Mouse (Mus musculus) neural tube, embryonic 14.5 days (tissue): ENCODE measurements around the gene Lgalsl. TPM values are rescaled to one million over a fixed set of nuclear protein-coding genes. Genes with fewer than 3 reads are reported as not detected.

Experiments
- ATAC-seq: fragments of 200-750 bp; cut with Nextera tagmentation; 2 replicates; pipeline ENCODE4 v1.8.0; 2017; ENCODE audit warnings: low read depth, mild to moderate bottlenecking, moderate TSS enrichment, moderate library complexity
- H3K27ac ChIP-seq: fragments of 300-500 bp; sonication (generic); 2 replicates; pipeline ENCODE4 v1.5.1; 2014; ENCODE audit warnings: low read depth, mild to moderate bottlenecking, control low read depth, low read length, moderate library complexity, mixed read lengths
- H3K27me3 ChIP-seq: fragments of 300-500 bp; sonication (generic); 2 replicates; pipeline ENCODE4 v1.6.1; 2014; ENCODE audit warnings: low read length; ENCODE audit not compliant: control insufficient read depth, insufficient read depth
- H3K36me3 ChIP-seq: fragments of 300-500 bp; sonication (generic); 2 replicates; pipeline ENCODE4 v1.6.1; 2014; ENCODE audit warnings: low read length, mixed read lengths; ENCODE audit not compliant: control insufficient read depth, insufficient read depth
- H3K4me1 ChIP-seq: fragments of 300-500 bp; sonication (generic); 2 replicates; pipeline ENCODE4 v1.6.1; 2014; ENCODE audit warnings: low read length; ENCODE audit not compliant: control insufficient read depth, insufficient read depth
- H3K4me2 ChIP-seq: fragments of 300-500 bp; sonication (generic); 2 replicates; pipeline ENCODE4 v1.6.1; 2014; ENCODE audit warnings: mild to moderate bottlenecking, low read depth, low read length, control low read depth
- H3K4me3 ChIP-seq: fragments of 300-500 bp; sonication (generic); 2 replicates; pipeline ENCODE4 v1.5.1; 2014; ENCODE audit warnings: low read depth, low read length, control low read depth, mixed read lengths
- H3K9ac ChIP-seq: fragments of 300-500 bp; sonication (generic); replicated peaks from 2 replicates; pipeline ENCODE4 v1.6.1; 2014; ENCODE audit warnings: low read depth, mild to moderate bottlenecking, control low read depth, low read length, mixed read lengths
- H3K9me3 ChIP-seq: fragments of 300-500 bp; sonication (generic); 2 replicates; pipeline ENCODE4 v1.6.1; 2016; ENCODE audit warnings: low read length; ENCODE audit not compliant: control insufficient read depth
- WGBS: fragments of 180-500 bp; shearing (Covaris S2); extraction: QIAGEN DNeasy Blood & Tissue Kit; methylation state at CpG from one replicate; pipeline ENCODE4 v1.1.7; 2014; 5-methylcytosine and 5-hydroxymethylcytosine counted together
- polyA plus RNA-seq: library from polyadenylated mRNA; unstranded; fragments of >200 nt; fragmentation: Nextera tagmentation; extraction: Ambion mirVana; gene quantifications from 2 replicates; pipeline ENCODE4 v1.2.1, GENCODE M21; 2014

The Lgalsl gene
- polyA plus RNA-seq, 1 experiment from 2014 or later, result 70.4 TPM

DNA sequence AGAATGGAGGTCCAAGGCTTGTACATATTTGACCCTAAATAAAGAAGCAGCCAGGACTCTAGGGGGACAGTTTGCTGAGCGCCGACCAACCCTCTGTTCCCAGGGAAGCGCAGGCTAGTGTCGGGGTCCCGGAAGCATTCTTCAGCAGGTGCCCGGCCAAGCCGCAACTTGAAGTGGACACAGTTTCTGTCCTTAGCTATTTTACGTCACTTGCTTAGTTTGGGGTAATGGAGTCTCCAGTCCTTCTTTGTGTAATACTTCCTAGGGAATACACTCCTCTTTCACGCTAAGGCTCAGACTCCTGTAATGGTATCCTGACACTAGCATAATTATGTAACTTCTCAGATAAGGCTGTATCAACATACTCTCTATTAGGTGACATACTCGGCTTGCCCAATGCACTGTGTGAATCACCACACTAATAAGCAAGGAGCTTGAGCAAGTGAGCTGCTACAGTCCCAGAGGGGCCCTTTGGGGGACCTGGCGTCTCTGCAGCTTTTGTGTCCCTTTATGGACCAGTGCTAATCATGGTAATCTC, 813 bp upstream of the Lgalsl start:
- Histone ChIP-seq H3K4me1 (peaks cover 17% of the 10 kb centered on the region), H3K9ac (peak overlapping the region; percentile 94), H3K27ac (peak overlapping the region; percentile 91), H3K4me2 (peak overlapping the region; percentile 61), H3K9me3 (no peaks in the 10 kb centered on the region), H3K27me3 (no peaks in the 10 kb centered on the region), H3K36me3 (peaks cover 5% of the 10 kb centered on the region), H3K4me3 (peak overlapping the region; percentile 91)
- peak; percentile 10 for ATAC-seq
- 13% methylated on average over 11 of the region's 11 CpGs for WGBS

DNA sequence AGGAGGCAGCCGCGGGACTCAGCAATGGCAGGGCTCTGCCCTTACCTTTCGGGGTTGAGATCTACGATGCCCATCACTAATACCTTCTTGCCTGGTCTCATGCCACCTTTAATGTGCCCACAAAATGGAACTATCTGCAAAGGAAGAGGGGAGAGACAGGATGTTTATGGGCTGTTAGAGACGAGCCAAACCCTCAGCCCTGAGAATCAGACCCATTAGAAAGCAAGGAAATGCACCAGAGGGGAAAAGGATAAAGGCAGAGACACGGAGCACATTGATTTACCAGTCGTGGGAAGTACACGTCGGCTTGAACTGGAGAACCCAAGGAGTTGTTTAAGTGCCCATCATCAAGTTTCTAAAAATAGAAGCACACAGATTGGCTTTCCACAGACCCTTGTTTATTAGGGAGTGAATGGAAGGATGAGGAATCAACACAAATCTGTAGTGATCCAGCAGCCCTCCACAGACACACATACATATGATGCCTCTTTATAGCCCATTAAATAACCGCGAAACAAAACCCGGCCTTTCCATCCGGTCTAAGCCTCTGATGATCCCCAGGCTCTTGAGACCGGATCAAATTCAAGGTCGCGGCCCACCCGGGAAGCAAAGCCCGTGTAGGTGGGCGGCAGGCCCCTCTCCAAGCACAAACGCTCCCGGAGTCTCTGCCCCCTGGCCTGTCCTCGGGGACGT, 717 bp downstream of the Lgalsl start:
- peaks cover 17% of the 10 kb centered on the region for H3K4me1 ChIP-seq
- peak overlapping the region; percentile 94 for H3K9ac ChIP-seq
- H3K27ac ChIP-seq, result peak overlapping the region; percentile 91
- no peaks in the 10 kb centered on the region for H3K27me3 ChIP-seq
- no peaks in the 10 kb centered on the region for H3K9me3 ChIP-seq
- H3K4me2 ChIP-seq, result peak overlapping the region; percentile 61
- WGBS, result 13% methylated on average over 23 of the region's 23 CpGs
- H3K36me3 ChIP-seq, result peaks cover 11% of the 10 kb centered on the region
- peak overlapping the region; percentile 91 for H3K4me3 ChIP-seq
- ATAC-seq, result peak; percentile 29; the same call in 1 of the 2 replicates

DNA sequence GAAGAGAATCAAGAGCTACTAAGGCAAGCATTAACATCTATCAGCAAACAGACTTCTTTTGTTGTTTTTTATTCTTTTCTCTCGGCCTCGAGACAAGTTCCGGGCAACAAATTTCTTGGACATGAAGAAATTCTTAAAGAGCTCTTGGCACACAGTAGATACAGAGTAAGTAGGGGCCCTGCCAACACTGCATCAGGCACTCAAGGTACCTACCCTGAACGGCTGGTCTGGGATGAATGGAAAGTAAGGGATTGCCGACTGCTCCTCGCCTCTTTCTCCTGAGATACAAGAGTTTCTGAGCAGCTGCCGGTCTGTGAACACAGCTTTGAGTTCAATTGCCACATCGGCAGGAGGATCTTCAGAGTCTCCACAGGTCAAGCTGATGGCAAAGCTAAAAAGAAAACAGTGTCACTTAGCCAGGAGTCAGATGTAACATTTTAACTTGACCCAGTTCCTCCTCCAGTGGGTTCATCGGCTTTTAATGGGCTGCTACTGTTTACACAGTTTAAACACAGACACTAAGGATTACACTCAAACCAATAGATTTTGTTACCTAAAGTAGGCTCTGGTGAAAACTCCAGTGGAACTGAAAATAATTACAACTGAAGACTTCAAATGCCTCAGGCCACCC, 1.7 kb downstream of the Lgalsl start:
- peaks cover 17% of the 10 kb centered on the region for H3K4me1 ChIP-seq
- no peaks in the 10 kb centered on the region for H3K27me3 ChIP-seq
- no peak for ATAC-seq
- peak overlapping the region; percentile 35; the same call in 1 of the 2 replicates for H3K27ac ChIP-seq
- WGBS, result 38% methylated on average over 9 of the region's 9 CpGs
- peak overlapping the region; percentile 61 for H3K4me2 ChIP-seq
- H3K9me3 ChIP-seq, result no peaks in the 10 kb centered on the region
- H3K36me3 ChIP-seq, result peaks cover 11% of the 10 kb centered on the region
- no peak overlapping the region for H3K9ac ChIP-seq
- H3K4me3 ChIP-seq, result peak overlapping the region; percentile 91; the same call in 1 of the 2 replicates

DNA sequence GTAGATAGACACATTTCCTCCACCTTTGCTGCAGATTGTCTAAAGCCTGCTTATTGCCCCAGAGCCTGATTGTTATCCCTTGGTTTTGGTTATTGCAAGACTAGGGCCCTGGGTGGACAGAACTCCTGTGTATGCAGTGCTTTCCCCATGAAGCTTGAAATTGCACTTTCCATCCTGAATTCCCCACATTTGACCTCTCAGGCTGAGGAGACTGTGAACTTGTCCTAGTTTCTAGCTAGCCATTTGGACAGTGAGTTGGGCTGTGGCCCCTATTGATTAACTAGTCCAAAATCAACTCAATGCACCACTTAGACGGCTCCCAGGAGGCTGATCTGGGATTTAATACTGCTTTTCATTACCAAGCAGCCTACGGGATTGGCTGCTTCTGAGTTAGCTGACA, 6.9 kb downstream of the Lgalsl start:
- ATAC-seq, result no peak
- Histone ChIP-seq H3K4me2 (no peak overlapping the region), H3K9me3 (no peaks in the 10 kb centered on the region), H3K4me3 (no peak overlapping the region), H3K27me3 (no peaks in the 10 kb centered on the region), H3K4me1 (peaks cover 7% of the 10 kb centered on the region; the same call in 1 of the 2 replicates), H3K27ac (no peak overlapping the region), H3K36me3 (peaks cover 11% of the 10 kb centered on the region), H3K9ac (no peak overlapping the region)
- WGBS, result 72% methylated on average over 2 of the region's 2 CpGs

DNA sequence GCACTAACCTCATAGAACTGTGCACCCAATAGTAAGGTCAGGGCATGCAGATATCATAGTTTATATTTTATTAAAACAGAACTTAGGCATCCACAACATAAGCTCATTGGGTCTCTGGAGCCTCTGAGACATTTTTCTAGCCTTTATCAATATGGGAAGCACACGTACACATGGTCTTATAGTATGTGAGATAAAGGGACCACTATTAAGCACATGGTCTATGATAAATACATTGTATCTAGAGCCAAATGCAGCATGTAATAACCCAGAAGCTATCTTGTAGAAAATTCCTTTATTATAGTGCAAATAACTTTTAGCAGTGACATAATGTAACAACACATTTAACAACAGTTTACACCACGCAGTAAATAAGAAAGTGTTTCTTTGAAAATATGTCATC, 7.6 kb downstream of the Lgalsl start:
- Histone ChIP-seq H3K4me1 (0 out of 2 replicates have a peak, but pooled peaks cover 3% of the 10 kb centered on the region), H3K27me3 (no peaks in the 10 kb centered on the region), H3K36me3 (peaks cover 11% of the 10 kb centered on the region), H3K9ac (no peak overlapping the region), H3K4me3 (no peak overlapping the region), H3K9me3 (no peaks in the 10 kb centered on the region), H3K4me2 (no peak overlapping the region), H3K27ac (no peak overlapping the region)
- 95% methylated on average over 2 of the region's 2 CpGs for WGBS
- no peak for ATAC-seq

DNA sequence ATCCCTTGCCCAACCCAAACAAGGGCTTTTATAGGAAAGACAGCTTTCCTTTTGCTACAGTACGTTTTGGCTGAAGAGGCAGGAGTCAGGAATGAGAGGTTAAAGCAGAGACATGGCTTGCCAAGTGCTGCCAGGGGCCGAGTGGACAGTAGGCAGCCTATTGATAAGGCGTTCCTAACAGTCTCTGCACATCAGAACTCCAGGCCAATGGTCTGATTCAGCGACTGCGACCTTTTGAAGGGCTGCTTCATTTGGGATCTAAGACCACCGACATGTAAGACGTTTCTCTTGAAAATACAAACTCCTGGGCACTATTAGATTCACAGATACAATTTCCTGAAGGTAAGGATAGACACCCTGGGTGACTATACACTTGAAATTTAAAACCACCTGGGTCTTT, 9.5 kb downstream of the Lgalsl start:
- no peaks in the 10 kb centered on the region for H3K9me3 ChIP-seq
- H3K36me3 ChIP-seq, result 0 out of 2 replicates have a peak, but pooled peaks cover 3% of the 10 kb centered on the region
- no peak overlapping the region for H3K9ac ChIP-seq
- 84% methylated on average over 7 of the region's 7 CpGs for WGBS
- H3K4me2 ChIP-seq, result no peak overlapping the region
- H3K4me1 ChIP-seq, result no peaks in the 10 kb centered on the region
- no peak for ATAC-seq
- H3K4me3 ChIP-seq, result no peak overlapping the region
- no peak overlapping the region for H3K27ac ChIP-seq
- H3K27me3 ChIP-seq, result no peaks in the 10 kb centered on the region

DNA sequence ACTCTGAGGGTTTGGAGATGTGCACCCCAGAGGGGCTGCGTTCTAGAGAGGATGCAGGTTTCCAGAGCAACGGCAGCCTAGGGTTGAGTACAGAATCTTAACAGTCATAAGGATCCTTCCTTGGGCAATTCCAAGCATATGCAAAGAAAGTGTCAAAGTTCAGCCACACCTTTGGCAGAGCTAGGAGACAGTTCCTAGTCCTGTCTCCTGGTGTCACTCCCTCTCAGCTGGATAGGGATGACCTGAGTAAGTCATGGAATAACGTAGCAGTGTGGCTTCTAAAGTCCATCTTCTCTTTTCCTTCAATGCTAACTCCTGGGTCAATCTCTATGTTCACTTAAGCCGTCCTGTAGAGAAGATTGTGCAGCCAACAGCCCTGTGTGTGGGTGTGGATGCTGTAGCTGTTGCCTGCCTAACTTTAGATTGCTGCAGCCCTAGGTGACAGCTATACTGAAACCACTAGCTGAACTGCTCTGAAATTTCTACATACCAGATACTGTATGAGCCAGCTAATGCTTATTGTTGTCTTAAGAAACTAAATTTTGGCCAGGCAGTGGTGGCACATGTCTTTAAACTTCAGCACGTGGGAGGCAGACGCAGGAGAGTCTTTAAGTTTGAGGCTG, 16.8 kb downstream of the Lgalsl start:
- no peak for ATAC-seq
- WGBS, result 84% methylated on average over 6 of the region's 6 CpGs
- Histone ChIP-seq H3K9ac (no peak overlapping the region), H3K27ac (no peak overlapping the region), H3K4me3 (no peak overlapping the region), H3K4me2 (no peak overlapping the region), H3K36me3 (no peaks in the 10 kb centered on the region), H3K4me1 (no peaks in the 10 kb centered on the region), H3K27me3 (no peaks in the 10 kb centered on the region), H3K9me3 (no peaks in the 10 kb centered on the region)

DNA sequence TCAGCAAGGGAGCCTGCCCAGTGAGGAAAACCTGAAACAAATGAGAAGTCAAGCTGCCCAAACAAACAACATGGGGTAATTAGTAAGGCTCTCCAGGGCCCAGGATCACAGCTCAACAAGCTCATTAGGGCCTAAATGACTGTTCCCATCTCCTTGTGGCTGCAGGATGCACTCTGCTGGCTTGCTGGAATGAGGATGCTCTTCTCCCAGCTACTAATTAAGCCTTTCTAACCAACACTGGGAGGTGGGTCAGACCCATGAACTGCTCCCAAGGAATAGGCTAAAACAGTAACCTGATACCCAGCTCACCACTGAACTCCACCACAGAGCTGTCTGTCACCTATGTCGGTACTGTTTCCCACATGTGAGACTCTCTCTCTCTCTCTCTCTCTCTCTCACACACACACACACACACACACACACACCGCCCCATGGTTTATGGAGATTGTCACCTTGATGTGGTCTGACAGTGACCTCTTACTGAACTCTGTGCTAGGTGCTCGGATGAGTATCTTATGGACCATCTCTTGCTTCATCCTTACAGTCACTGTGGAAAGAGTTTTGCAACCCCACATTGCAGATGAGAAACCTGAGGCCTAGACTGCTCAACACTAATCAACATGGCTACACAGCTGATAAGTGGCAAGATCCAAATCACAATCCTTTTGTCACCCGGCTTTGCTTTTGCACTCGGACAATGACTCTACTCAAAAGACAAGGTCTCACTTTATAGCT, 18.5 kb downstream of the Lgalsl start:
- no peaks in the 10 kb centered on the region for H3K36me3 ChIP-seq
- H3K4me3 ChIP-seq, result no peak overlapping the region
- WGBS, result 71% methylated on average over 5 of the region's 5 CpGs
- ATAC-seq, result no peak; the same call in 1 of the 2 replicates
- H3K4me2 ChIP-seq, result no peak overlapping the region
- H3K9me3 ChIP-seq, result no peaks in the 10 kb centered on the region
- H3K27ac ChIP-seq, result no peak overlapping the region
- H3K4me1 ChIP-seq, result no peaks in the 10 kb centered on the region
- H3K9ac ChIP-seq, result no peak overlapping the region
- H3K27me3 ChIP-seq, result no peaks in the 10 kb centered on the region
